Mouse (Mus musculus) MEL (cell line): Measurements from ENCODE around the gene 2210011C24Rik. TPM values are rescaled to one million over a fixed set of nuclear protein-coding genes. Genes with fewer than 3 reads are reported as not detected.

ENCODE experiments used
- DNase-seq: peaks from one replicate; pipeline ENCODE4 v3.0.0; 2011; ENCODE audit warnings: low read depth, low spot score
- H3K27ac ChIP-seq: 2 replicates; pipeline ENCODE4 v1.5.1; 2012; ENCODE audit warnings: low read depth, mild to moderate bottlenecking, control low read depth, low read length, moderate library complexity; ENCODE audit not compliant: control insufficient read depth
- H3K27me3 ChIP-seq, 2 experiments: fragments of 150-350 bp in 1 of 2; sonication (generic) in 1 of 2; 2 replicates each; pipeline ENCODE4 v1.6.1; 2012; ENCODE audit warnings: low read length in 2 of 2, mild to moderate bottlenecking in 2 of 2, improper control_type of control experiment in 1 of 2, moderate library complexity in 1 of 2; ENCODE audit not compliant: insufficient read depth in 2 of 2, control insufficient read depth in 1 of 2
- H3K36me3 ChIP-seq, 2 experiments: 2 replicates each; pipeline ENCODE4 v1.6.1; 2012 to 2014; ENCODE audit warnings: low read length in 2 of 2, improper control_type of control experiment in 1 of 2, inconsistent platforms in 1 of 2, mild to moderate bottlenecking in 1 of 2; ENCODE audit not compliant: insufficient read depth in 2 of 2, control insufficient read depth in 1 of 2
- H3K4me1 ChIP-seq, 2 experiments: fragments of 150-350 bp in 1 of 2; sonication (generic) in 1 of 2; 2 replicates each; pipeline ENCODE4 v1.6.1; 2012; ENCODE audit warnings: low read length in 2 of 2, improper control_type of control experiment in 1 of 2, mild to moderate bottlenecking in 1 of 2; ENCODE audit not compliant: insufficient read depth in 2 of 2, control insufficient read depth in 1 of 2
- H3K4me3 ChIP-seq, 2 experiments: fragments of 150-350 bp in 1 of 2; sonication (generic) in 1 of 2; 2 replicates each; pipeline ENCODE4 v1.5.1; 2012; ENCODE audit warnings: low read depth in 2 of 2, low read length in 2 of 2, mild to moderate bottlenecking in 2 of 2, moderate library complexity in 2 of 2, control low read depth in 1 of 2, improper control_type of control experiment in 1 of 2; ENCODE audit not compliant: control insufficient read depth in 1 of 2, insufficient read depth in 1 of 2
- H3K79me2 ChIP-seq: 2 replicates; pipeline ENCODE4 v1.6.1; 2012; ENCODE audit warnings: mild to moderate bottlenecking, low read length, moderate library complexity; ENCODE audit not compliant: control insufficient read depth, poor library complexity, insufficient read depth
- H3K9ac ChIP-seq: 2 replicates; pipeline ENCODE4 v1.6.1; 2012; ENCODE audit warnings: low read depth, mild to moderate bottlenecking, control low read depth, low read length, moderate library complexity; ENCODE audit not compliant: control insufficient read depth, poor library complexity, severe bottlenecking
- H3K9me3 ChIP-seq: fragments of 150-350 bp; sonication (generic); replicated peaks from 2 replicates; pipeline ENCODE4 v1.6.1; 2012; ENCODE audit warnings: mild to moderate bottlenecking, low read length, improper control_type of control experiment, moderate library complexity; ENCODE audit not compliant: insufficient read depth
- CHD2 ChIP-seq: IDR thresholded peaks from 2 replicates; pipeline ENCODE4 v1.6.1; 2011; ENCODE audit warnings: low read length, improper control_type of control experiment
- CTCF ChIP-seq, 3 experiments: IDR thresholded peaks in 2 of 3; conservative IDR thresholded peaks in 1 of 3; 2 replicates each; pipeline ENCODE4 v1.5.1; 2011 to 2012; ENCODE audit warnings: low read length in 3 of 3, low read depth in 2 of 3, mild to moderate bottlenecking in 2 of 3, improper control_type of control experiment in 1 of 3, inconsistent platforms in 1 of 3, mixed read lengths in 1 of 3, moderate library complexity in 1 of 3; ENCODE audit not compliant: control insufficient read depth in 1 of 3, insufficient read depth in 1 of 3, poor library complexity in 1 of 3, severe bottlenecking in 1 of 3
- GABPA ChIP-seq: IDR thresholded peaks from 2 replicates; pipeline ENCODE4 v1.6.1; 2012; ENCODE audit warnings: low read depth, mild to moderate bottlenecking, inconsistent platforms, low read length, improper control_type of control experiment, moderate library complexity
- GATA1 ChIP-seq: IDR thresholded peaks from 2 replicates; pipeline ENCODE4 v1.6.1; 2011; ENCODE audit warnings: low read depth, low read length, improper control_type of control experiment
- HCFC1 ChIP-seq: IDR thresholded peaks from 2 replicates; pipeline ENCODE4 v1.6.1; 2012; ENCODE audit warnings: low read depth, mild to moderate bottlenecking, inconsistent platforms, low read length, improper control_type of control experiment, moderate library complexity
- KAT2A ChIP-seq: conservative IDR thresholded peaks from 2 replicates; pipeline ENCODE4 v1.6.1; 2012; ENCODE audit warnings: low read depth, low read length, improper control_type of control experiment, inconsistent platforms
- MAX ChIP-seq: IDR thresholded peaks from 2 replicates; pipeline ENCODE4 v1.6.1; 2011; ENCODE audit warnings: low read length, improper control_type of control experiment
- MXI1 ChIP-seq: IDR thresholded peaks from 2 replicates; pipeline ENCODE4 v1.6.1; 2011; ENCODE audit warnings: mild to moderate bottlenecking, low read depth, low read length, improper control_type of control experiment
- MYB ChIP-seq: IDR thresholded peaks from 2 replicates; pipeline ENCODE4 v1.6.1; 2011; ENCODE audit warnings: mild to moderate bottlenecking, low read depth, low read length, improper control_type of control experiment
- MYC ChIP-seq: IDR thresholded peaks from 2 replicates; pipeline ENCODE4 v1.6.1; 2011; ENCODE audit warnings: low read depth, mild to moderate bottlenecking, low read length, improper control_type of control experiment, moderate library complexity
- NELFE ChIP-seq: IDR thresholded peaks from 2 replicates; pipeline ENCODE4 v1.6.1; 2011; ENCODE audit warnings: low read depth, low read length, improper control_type of control experiment
- NRF1 ChIP-seq: IDR thresholded peaks from 2 replicates; pipeline ENCODE4 v1.6.1; 2014; ENCODE audit warnings: low read depth, mild to moderate bottlenecking, inconsistent platforms, low read length, improper control_type of control experiment, moderate library complexity; ENCODE audit not compliant: poor library complexity, insufficient read depth, severe bottlenecking
- POLR2A ChIP-seq, 2 experiments: IDR thresholded peaks; 2 replicates each; pipeline ENCODE4 v1.6.1; 2011 to 2012; ENCODE audit warnings: low read length in 2 of 2, mild to moderate bottlenecking in 2 of 2, control low read depth in 1 of 2, improper control_type of control experiment in 1 of 2, low read depth in 1 of 2, moderate library complexity in 1 of 2; ENCODE audit not compliant: control insufficient read depth in 1 of 2, insufficient read depth in 1 of 2, poor library complexity in 1 of 2
- RAD21 ChIP-seq: IDR thresholded peaks from 2 replicates; pipeline ENCODE4 v1.6.1; 2011; ENCODE audit warnings: mild to moderate bottlenecking, low read depth, low read length, improper control_type of control experiment
- SIN3A ChIP-seq: IDR thresholded peaks from 2 replicates; pipeline ENCODE4 v1.6.1; 2012; ENCODE audit warnings: low read length, improper control_type of control experiment, inconsistent platforms
- SMC3 ChIP-seq: IDR thresholded peaks from 2 replicates; pipeline ENCODE4 v1.6.1; 2011; ENCODE audit warnings: low read depth, low read length, improper control_type of control experiment
- TCF12 ChIP-seq: IDR thresholded peaks from 2 replicates; pipeline ENCODE4 v1.6.1; 2014; ENCODE audit warnings: low read depth, mild to moderate bottlenecking, inconsistent platforms, low read length, improper control_type of control experiment, moderate library complexity
- UBTF ChIP-seq: IDR thresholded peaks from 2 replicates; pipeline ENCODE4 v1.6.1; 2012; ENCODE audit warnings: low read depth, mild to moderate bottlenecking, inconsistent platforms, low read length, improper control_type of control experiment, moderate library complexity, borderline replicate concordance; ENCODE audit not compliant: insufficient read depth
- ZNF384 ChIP-seq: IDR thresholded peaks from 2 replicates; pipeline ENCODE4 v1.6.1; 2012; ENCODE audit warnings: low read depth, mild to moderate bottlenecking, inconsistent platforms, low read length, improper control_type of control experiment
- polyA plus RNA-seq, 2 experiments: library from polyadenylated mRNA; stranded (reverse) in 1 of 2; unstranded in 1 of 2; fragments of >175 nt in 1 of 2; fragments of >200 nt in 1 of 2; gene quantifications; 2 replicates each; pipeline versions ENCODE4 v1.2.1 to v1.2.4; 2012; ENCODE audit warnings: low replicate concordance in 2 of 2, low read depth in 1 of 2; ENCODE audit not compliant: insufficient read length in 2 of 2, insufficient read depth in 1 of 2, missing spikeins in 1 of 2
- total RNA-seq: library from RNA; depleted of rRNA; stranded (reverse); fragments of 300-350 nt; gene quantifications from 2 replicates; pipeline ENCODE4 v1.2.3, GENCODE M21; 2012

The 2210011C24Rik gene
- total and polyA plus RNA-seq, 3 experiments = not detected

- no peak for DNase-seq
- Histone ChIP-seq H3K27me3 (no peaks in the 10 kb centered on the region), H3K4me1 (peaks cover 8 to 26% of the 10 kb centered on the region in 2 experiments), H3K27ac (no peak overlapping the region), H3K4me3 (peak overlapping the region; percentile 73 to 80), H3K9ac (peak overlapping the region; percentile 75), H3K36me3 (peaks cover 3 to 19% of the 10 kb centered on the region in 2 experiments; a peak in 2 of 4 replicates), H3K9me3 (no peaks in the 10 kb centered on the region), H3K79me2 (peaks cover 20% of the 10 kb centered on the region)
- no peak for TF ChIP-seq MXI1
- TF ChIP-seq MAX = no peak
- no peak for TF ChIP-seq KAT2A
- no peak for TF ChIP-seq TCF12
- TF ChIP-seq GABPA = no peak
- no peak for TF ChIP-seq CHD2
Observed at GRCm38 (mm10) chr8:83999057-83999705, 12.8 kb downstream of the 2210011C24Rik start.

DNA sequence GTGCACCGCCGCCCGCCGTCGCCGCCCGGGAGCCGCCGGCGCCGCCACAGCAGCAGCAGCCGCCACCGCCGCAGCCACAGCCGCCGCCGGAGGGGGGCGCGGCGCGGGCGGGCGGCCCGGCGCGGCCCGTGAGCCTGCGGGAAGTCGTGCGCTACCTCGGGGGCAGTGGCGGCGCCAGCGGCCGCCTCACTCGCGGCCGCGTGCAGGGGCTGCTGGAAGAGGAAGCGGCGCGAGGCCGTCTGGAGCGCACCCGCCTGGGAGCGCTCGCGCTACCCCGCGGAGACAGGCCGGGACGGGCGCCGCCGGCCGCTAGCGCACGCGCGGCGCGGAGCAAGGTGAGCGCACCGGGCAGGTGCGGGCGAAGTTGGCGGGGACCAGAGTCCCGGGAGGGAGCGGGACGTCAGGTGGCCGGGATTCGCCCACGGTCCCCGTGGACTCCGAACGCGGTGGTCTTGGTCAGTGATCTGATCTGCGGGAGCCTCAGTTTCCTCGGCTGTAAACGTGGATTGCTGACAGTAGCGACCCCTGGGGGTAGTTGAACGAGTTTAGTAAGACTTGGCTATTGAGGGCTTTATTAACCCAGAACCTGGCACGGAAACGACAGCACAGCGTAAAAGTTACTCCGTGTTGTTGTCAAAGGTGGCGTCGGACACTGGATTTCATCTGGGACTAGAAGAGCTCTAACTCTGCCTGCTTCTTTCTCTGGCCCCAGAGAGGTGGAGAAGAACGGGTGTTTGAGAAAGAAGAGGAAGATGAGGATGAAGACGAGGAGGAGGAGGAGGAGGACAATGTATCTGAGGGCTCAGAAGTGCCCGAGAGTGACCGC, 13.5 kb downstream of the 2210011C24Rik start:
- H3K4me3 ChIP-seq = peak overlapping the region; percentile 73 to 80
- peak; percentile 83 for DNase-seq
- peaks cover 3 to 14% of the 10 kb centered on the region in 2 experiments; a peak in 2 of 4 replicates for H3K36me3 ChIP-seq
- TF ChIP-seq POLR2A (IDR thresholded peaks at IDR 0.05; ENCODE audit: control insufficient read depth in 1 of 2, insufficient read depth in 1 of 2, low read depth in 1 of 2, low read length in 2 of 2, poor library complexity in 1 of 2) (peak in 1 of 2 experiments; percentile 14; a peak in 1 of 4 replicates), CTCF (IDR thresholded peaks at IDR 0.05 in 2 of 3, conservative IDR thresholded peaks at IDR 0.05 in 1 of 3; ENCODE audit: control insufficient read depth in 1 of 3, insufficient read depth in 1 of 3, low read depth in 2 of 3, low read length in 3 of 3, poor library complexity in 1 of 3, severe bottlenecking in 1 of 3) (peak; percentile 48 to 63 (median 57)), ZNF384 (no peak), NRF1 (peak; percentile 69), NELFE (peak; percentile 29; the same call in 1 of the 2 replicates), SIN3A (peak; percentile 75), MYC (peak; percentile 58; the same call in 1 of the 2 replicates), UBTF (peak; percentile 85; the same call in 1 of the 2 replicates), HCFC1 (peak; percentile 55; the same call in 1 of the 2 replicates), SMC3 (peak; percentile 50), GATA1 (no peak), RAD21 (peak; percentile 30), MYB (no peak)
- H3K9me3 ChIP-seq = no peaks in the 10 kb centered on the region
- H3K4me1 ChIP-seq = peaks cover 4 to 24% of the 10 kb centered on the region in 2 experiments
- peak overlapping the region; percentile 75 for H3K9ac ChIP-seq
- peak overlapping the region; percentile 22 for H3K27ac ChIP-seq
- H3K79me2 ChIP-seq = peaks cover 20% of the 10 kb centered on the region
- H3K27me3 ChIP-seq = no peaks in the 10 kb centered on the region
